Mouse (Mus musculus) CD4-positive, CD25-positive, alpha-beta regulatory T cell, adult 2 months (primary cell): ENCODE results near the gene Tssk6.

Experiments used
- DNase-seq: peaks from one replicate; pipeline ENCODE4 v3.0.0-alpha.2; 2012; ENCODE audit warnings: low read depth, low spot score

Gene Tssk6

DNA sequence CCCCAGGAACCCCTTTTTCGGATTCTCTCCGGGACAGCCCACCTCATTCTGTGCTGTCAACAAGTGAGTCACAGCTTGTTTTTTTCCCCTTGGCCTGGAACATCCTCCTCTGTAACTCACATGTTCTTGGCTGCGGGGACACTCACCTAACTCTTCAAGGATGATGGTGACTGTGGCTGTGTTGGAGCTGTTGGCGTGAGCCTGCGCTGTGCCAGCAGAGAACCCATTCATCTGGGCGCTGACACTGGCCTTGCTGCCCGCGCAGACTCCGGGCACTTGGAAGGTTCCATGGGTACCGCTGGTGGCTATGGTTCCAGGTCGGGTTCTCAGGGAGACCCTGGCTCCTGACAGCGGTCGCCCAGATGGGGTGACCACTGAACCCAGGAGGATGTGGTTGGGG, 17.8 kb upstream of the Tssk6 start:
- no peak for DNase-seq

- peak; percentile 65 for DNase-seq
These were observed 14.4 kb upstream of the Tssk6 start, which contains the start of gene Cilp2 for GRCm38 (mm10) chr8:69887289-69888243. Cilp2 (minus strand) TSS chr8:69887687.

DNA sequence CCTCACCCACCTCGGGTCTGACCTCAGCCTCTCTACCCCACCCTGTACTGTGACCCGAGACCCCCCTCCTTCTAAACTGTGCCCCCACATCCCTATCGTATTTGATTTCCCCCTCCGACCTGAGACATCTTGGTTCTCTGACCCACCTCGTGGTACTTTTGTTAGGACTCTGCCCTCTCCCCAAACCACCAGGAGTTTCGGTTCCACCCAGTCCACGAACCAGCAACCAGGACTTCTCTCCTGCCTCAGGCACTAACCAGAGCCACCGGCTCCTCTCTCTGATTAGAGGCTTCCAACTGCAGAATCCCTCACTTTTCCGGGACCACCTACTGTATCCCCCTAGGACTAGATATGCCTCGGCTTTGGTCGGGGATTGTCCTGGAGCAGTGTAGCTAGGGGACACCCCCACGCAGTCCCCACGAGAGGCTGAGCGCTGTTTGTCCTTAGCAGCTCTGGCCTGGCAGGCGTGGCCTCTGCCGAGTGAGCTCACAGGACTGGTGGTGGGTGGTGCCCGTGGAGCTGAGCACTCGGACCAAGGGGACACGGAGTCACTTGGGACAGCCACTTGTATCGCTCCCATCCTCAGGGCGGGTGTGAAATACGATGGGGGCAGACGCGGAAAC, 13.6 kb upstream of the Tssk6 start:
- no peak for DNase-seq

GRCm38 (mm10) chr8:69888902-69889301, 13.1 kb upstream of the Tssk6 start:
- no peak for DNase-seq

DNA sequence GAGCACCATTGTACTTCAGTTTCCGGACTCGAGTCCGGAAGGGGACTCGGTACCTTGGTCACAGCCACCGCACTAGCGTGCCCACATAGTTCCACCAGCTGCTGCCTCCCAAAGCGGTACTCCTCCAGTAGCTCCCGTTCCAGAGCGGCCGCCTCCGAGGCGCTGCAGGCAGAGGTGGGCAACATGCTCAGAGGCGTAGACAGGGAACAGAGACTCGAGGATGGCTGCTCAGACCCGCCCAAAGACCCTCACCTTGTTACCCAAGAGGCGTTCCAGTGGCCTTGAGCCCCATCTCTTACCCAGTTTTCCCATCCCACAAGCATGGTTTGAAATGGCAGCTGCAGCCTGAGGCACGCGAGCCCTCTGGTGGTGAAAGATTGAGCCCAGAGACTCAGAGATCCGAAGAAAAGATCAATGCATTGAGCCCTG, 11.2 kb upstream of the Tssk6 start:
- peak; percentile 65 for DNase-seq

GRCm38 (mm10) chr8:69893863-69894262, 8.1 kb upstream of the Tssk6 start:
- DNase-seq = peak; percentile 72

DNA sequence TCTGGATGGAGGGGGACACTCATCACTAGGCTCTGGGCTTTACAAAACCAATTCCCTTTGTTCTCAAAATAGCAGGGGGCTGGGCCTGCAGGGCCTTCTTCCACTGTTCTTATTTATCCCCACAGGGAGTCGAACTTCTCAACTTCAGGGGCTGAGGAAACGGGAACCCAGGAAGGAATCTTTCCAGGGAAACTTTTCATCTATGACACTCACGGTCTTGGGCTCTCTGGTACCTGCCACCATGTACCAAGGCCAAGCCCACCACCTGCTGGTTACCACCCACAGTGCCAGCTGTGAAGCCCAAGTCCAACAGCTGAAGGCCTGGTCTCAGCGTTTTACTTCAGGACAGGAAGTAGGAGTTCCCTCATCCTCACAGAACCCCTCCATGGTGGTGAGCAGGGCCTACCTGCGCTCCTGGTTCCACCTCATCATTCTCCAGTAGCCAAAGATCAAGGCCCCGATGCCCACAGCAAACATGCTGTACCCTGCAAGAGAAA, 7.1 kb upstream of the Tssk6 start:
- no peak for DNase-seq

DNA sequence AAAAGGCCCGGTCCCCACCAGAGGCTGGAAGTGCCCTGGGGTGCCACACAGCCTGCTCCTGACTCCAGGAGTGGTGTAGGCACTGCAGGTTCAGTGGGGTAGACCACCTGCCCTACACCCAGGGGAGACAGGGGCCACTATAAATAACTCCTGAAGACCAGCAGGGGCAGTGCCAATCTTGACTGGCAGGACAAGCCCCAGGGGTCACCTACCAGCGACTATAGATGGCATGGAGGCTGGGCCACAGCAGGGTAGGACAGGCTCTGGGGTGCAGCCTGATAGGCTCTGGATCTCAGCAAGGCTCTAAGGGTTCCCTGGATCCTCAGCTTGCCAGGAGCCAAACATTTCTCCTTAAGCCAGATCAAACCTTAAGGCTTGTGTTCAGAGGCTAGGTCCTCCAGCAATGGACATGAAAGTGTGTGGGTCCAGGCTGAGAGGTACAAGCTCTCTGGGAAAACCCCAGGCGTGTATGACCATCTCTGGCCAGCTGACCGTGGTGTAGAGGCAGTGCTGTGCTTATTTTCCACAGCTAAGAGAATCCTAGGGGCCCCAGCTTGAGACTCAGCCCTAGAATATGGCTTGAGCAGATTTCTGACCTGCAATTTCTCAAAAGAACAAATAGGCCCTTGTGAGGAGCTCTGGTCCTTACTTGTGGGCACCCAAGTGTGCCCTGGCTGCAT, 6.1 kb upstream of the Tssk6 start:
- no peak for DNase-seq

GRCm38 (mm10) chr8:69897857-69898256, 4.1 kb upstream of the Tssk6 start:
- no peak for DNase-seq

DNA sequence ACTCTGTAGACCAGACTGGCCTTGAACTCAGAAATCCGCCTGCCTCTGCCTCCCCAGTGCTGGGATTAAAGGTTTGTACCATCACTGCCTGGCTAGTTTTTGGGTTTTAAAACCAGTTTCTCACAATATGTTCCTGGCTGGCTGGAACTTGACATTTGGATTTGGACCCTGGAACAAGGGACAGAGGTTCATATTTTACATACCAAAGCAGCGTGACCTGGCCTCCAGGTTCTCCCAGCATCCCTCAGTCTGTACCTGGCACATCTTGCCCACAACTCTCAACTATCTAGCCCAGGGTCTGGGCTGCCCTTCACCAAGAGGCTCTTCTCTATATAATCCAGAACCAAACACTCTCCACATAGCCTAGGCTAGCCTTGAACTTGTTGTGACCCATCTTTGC, 2.1 kb upstream of the Tssk6 start:
- no peak for DNase-seq

DNA sequence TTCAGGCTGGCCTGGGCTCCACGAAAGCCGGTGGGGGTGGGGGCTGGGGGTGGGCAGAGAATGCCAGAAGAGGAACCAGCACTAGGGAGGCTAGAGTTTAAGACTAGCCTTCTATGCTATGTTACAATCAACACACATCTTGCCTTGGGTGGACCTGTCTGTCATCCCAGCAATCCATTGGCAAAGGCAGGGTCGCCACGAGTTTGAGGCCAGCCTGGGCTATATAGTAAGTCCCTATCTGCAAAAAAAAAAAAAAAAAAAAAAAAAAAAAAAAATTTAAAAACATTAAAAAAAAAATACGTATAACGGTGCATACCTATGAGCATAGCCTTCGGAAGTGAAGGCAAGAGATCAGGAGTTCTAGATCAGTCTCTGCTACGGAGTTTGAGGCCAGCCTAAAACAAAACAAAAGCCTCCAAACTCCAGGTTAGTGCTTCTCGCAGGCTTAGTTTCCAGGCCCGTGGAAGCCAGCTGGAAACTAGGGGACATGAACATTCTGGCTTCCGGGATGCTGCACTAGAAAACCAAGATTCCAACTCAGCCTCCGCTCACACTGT, 1.0 kb upstream of the Tssk6 start:
- DNase-seq = no peak

GRCm38 (mm10) chr8:69901484-69902162, 361 bp upstream of the Tssk6 start:
- peak; percentile 98 for DNase-seq

DNA sequence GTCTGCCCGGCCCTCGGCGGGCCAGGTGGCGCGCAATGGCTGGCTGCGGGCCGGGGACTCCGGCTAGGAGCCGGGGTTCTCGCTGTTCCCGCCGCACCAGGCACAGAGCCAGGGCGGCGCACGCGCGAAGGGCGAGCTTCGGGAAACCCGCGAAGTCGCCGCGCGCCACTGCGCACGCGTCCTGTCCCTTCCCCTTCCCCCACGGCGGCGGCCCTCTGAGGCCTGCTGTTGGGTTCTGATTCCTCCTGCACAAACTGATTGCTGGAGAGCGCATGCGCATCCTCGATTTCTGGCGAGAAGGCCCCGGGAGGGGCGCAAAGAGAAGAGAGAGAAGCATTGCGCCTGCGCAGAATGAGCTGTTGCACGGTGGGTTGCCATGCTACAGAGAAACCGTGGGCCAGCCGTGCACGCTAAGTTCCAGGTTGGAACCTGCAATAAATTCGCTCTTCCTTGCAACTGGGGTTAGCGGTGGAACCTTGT, 1.1 kb downstream of the Tssk6 start:
- DNase-seq = peak; percentile 99

- DNase-seq = no peak
These were observed 2.1 kb downstream of the Tssk6 start for GRCm38 (mm10) chr8:69904096-69904495.

DNA sequence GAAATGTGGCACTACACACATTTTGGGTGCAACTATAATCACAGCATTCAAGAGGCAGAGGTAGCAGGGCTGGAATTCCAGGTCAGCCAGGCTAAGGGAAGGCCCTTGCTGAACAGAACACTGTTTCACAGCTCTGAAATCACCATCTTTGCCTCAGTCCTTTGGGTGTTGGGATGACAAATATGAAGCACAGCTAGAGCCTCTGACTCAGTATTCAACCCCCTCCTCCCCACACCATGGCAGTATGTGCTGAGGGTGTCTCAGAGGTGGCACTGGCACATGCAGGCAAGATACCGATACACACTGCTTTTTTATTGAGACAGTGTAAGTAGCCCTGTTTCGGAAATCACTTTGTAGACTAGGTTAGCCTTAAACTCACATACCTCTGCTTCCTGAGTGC, 4.3 kb downstream of the Tssk6 start:
- no peak for DNase-seq

DNA sequence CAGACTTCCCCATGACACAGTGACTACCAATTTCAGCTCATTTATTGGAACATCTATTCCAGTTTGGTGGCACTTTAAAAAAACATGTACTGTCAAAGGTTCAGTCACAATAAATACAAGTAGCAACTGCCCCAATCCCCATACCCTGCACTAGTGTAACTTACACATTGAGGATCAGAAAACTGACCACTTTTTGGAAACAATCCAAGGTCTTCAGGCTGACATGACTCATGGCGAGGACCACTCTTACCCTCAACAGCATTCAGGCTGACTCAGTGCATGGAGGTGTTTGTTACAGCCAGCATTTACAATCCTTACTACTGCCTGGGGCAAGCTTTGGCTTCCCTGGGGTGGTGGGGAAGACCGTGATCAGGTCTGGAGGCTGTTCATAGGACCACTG, 5.1 kb downstream of the Tssk6 start:
- no peak for DNase-seq

- no peak for DNase-seq
These were observed 9.9 kb downstream of the Tssk6 start for GRCm38 (mm10) chr8:69911917-69912316.

DNA sequence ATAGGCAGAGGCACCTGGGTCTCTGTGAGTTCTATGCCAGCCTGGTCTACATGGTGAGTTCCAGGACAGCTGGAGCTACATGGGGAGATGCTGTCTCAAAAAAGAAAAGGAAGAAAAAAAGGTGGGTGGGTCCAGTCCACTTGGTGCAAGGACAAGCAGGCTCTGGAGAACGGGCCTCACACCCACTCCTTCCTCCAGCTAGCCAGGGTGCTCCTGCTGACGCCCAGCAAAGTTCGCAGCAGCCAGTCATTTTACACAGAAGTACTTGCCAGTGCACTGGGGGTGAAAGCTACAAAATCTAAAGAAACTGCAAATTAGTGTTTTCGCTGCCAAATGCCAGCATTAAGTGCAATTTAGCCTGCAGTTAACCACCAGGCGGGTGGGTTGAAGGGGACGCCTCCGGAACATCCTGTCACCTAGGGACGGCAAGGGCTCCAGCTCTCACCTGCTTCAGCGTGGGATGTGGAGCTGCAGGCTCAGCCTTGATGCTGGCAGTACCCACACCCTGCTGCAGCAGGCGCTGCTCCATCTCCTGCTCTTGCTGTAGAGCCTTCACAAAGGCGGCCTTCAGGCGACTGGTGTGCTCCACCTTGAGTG, 10.6 kb downstream of the Tssk6 start:
- no peak for DNase-seq

GRCm38 (mm10) chr8:69914526-69914925, 12.5 kb downstream of the Tssk6 start:
- DNase-seq = no peak

DNA sequence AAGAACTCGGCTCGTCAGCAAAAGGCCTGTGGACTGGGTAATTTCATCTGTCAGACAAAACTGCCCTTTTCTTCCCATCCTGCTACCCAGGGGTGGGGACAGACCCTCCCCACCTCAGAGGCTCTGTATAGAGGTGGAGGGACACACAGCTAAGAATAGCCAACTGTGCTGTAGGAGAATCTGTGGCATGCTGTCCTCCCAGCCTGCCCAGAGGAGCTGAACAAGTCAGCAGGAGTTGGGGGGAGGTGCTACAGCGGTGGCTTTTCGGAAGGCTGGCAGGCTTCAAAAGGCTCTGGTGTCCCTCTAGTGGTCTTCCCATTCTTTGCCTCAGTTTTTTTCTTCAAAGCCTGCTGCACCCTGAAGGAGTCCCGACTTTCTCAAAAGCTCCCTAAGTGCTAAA, 13.8 kb downstream of the Tssk6 start:
- DNase-seq = no peak

GRCm38 (mm10) chr8:69918506-69918905, 16.5 kb downstream of the Tssk6 start:
- peak; percentile 41 for DNase-seq
